In the genomic region with DNA sequence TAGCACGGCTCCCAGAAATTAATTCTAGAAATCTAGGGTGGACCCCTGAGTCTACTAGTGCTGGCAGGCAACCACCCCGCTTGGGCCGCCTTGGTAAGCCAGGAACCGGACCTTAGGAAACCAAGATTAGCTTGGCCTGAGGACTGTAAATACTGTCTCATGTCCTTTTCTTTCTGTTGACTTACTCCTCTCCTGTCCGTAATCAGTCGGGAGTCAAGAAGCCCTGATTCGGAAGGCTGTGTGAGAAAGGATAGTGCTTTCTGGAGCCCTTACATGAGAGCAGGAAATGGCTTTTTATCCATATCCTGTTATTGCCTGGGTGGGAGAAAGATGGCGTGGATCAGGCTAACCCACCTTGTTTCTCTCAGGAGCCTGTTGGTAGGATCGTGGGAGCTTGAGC, we compare ENCODE assay signal across 9 mouse cellular contexts. TPM values are rescaled to one million over a fixed set of nuclear protein-coding genes. Genes with fewer than 3 reads are reported as not detected.
DNase-seq lines count a peak whose midpoint lies in the region; ATAC-seq lines count a peak whose summit lies in the region.
"Had no signal": no experiment of that assay in that cellular context is flagged by ENCODE, and none has a peak within 500 bp of the region (broad histone marks: within the 10 kb centered on the region; RNA-seq: fewer than 3 reads in every experiment).

No protein-coding gene starts in this region.

- ATAC-seq in forebrain, embryonic 16.5 days, result no peak
- no peak for ATAC-seq in kidney, embryonic 16.5 days (ENCODE audit: low FRiP score, low TSS enrichment)
- no peak for ATAC-seq in midbrain, embryonic 13.5 days

- peak overlapping the region; percentile 64 for H3K4me2 ChIP-seq in forebrain, embryonic 16.5 days (ENCODE audit: low read length)
- H3K4me2 ChIP-seq in kidney, embryonic 16.5 days (replicated peaks; ENCODE audit: low read depth, low read length), result peak overlapping the region; percentile 93
- H3K4me2 ChIP-seq in midbrain, embryonic 13.5 days (replicated peaks), result peak overlapping the region; percentile 85

- no peaks in the 10 kb centered on the region for H3K9me3 ChIP-seq in forebrain, embryonic 16.5 days (ENCODE audit: control insufficient read depth, low read length)
- no peaks in the 10 kb centered on the region for H3K9me3 ChIP-seq in kidney, embryonic 16.5 days (ENCODE audit: low read length)
- 0 out of 2 replicates have a peak, but pooled peaks cover 4% of the 10 kb centered on the region for H3K9me3 ChIP-seq in midbrain, embryonic 13.5 days

- H3K4me3 ChIP-seq in forebrain, embryonic 16.5 days (replicated peaks; ENCODE audit: low read length), result peak overlapping the region; percentile 81
- peak overlapping the region; percentile 91 for H3K4me3 ChIP-seq in kidney, embryonic 16.5 days (ENCODE audit: low read length)
- H3K4me3 ChIP-seq in midbrain, embryonic 13.5 days (replicated peaks), result peak overlapping the region; percentile 58

- peaks cover 19% of the 10 kb centered on the region for H3K4me1 ChIP-seq in forebrain, embryonic 16.5 days (replicated peaks; ENCODE audit: control insufficient read depth, insufficient read depth, low read length)
- peaks cover 19% of the 10 kb centered on the region for H3K4me1 ChIP-seq in kidney, embryonic 16.5 days (ENCODE audit: insufficient read depth, low read length)
- peaks cover 22% of the 10 kb centered on the region for H3K4me1 ChIP-seq in midbrain, embryonic 13.5 days (replicated peaks)

- H3K27me3 ChIP-seq in forebrain, embryonic 16.5 days (replicated peaks; ENCODE audit: control insufficient read depth, insufficient read depth, low read length), result no peaks in the 10 kb centered on the region
- no peaks in the 10 kb centered on the region for H3K27me3 ChIP-seq in kidney, embryonic 16.5 days (ENCODE audit: insufficient read depth, low read length)
- H3K27me3 ChIP-seq in midbrain, embryonic 13.5 days, result no peaks in the 10 kb centered on the region
- H3K27me3 ChIP-seq: Patski had no signal

- 14% methylated on average over 9 of the region's 9 CpGs for WGBS in forebrain, embryonic 16.5 days
- 3% methylated on average over 9 of the region's 9 CpGs for WGBS in kidney, embryonic 16.5 days
- WGBS in midbrain, embryonic 13.5 days, result 33% methylated on average over 9 of the region's 9 CpGs

- H3K36me3 ChIP-seq in forebrain, embryonic 16.5 days (ENCODE audit: control insufficient read depth, insufficient read depth), result no peaks in the 10 kb centered on the region
- peaks cover 6% of the 10 kb centered on the region; the same call in 1 of the 2 replicates for H3K36me3 ChIP-seq in kidney, embryonic 16.5 days (ENCODE audit: insufficient read depth, low read length)
- peaks cover 11% of the 10 kb centered on the region for H3K36me3 ChIP-seq in midbrain, embryonic 13.5 days

- no peak overlapping the region; the same call in 1 of the 2 replicates for H3K27ac ChIP-seq in forebrain, embryonic 16.5 days (ENCODE audit: low read length)
- H3K27ac ChIP-seq in kidney, embryonic 16.5 days (ENCODE audit: low read length), result peak overlapping the region; percentile 99
- peak overlapping the region; percentile 17; the same call in 1 of the 2 replicates for H3K27ac ChIP-seq in midbrain, embryonic 13.5 days

- peak overlapping the region; percentile 93 for H3K9ac ChIP-seq in forebrain, embryonic 16.5 days (replicated peaks; ENCODE audit: low read depth, low read length)
- peak overlapping the region; percentile 98 for H3K9ac ChIP-seq in kidney, embryonic 16.5 days (replicated peaks; ENCODE audit: low read length)
- peak overlapping the region; percentile 76 for H3K9ac ChIP-seq in midbrain, embryonic 13.5 days (replicated peaks)

- DNase-seq in cerebellum, postnatal 25 days, result peak; percentile 35 to 38
- no peak for DNase-seq in cerebellum, adult 11-12 months
- peak; percentile 24 for DNase-seq in T-cell, adult 2 months (ENCODE audit: low spot score)
- no peak for DNase-seq in frontal cortex, adult 2 months (ENCODE audit: extremely low spot score in 1 of 2, low spot score in 1 of 2)
- no peak for DNase-seq in gastrocnemius, postnatal 10 days

RNA-seq across cellular contexts. Expression of a gene that starts 1.5 kb away (rescaled TPM):
- 123 and 135 TPM in 2 replicates for polyA plus RNA-seq in forebrain, embryonic 16.5 days (2015; fragmentation: Nextera tagmentation; extraction: Ambion mirVana)
- polyA plus RNA-seq in kidney, embryonic 16.5 days (2015; fragmentation: Nextera tagmentation; extraction: Ambion mirVana), result 89.5 and 92.1 TPM in 2 replicates
- polyA plus RNA-seq in midbrain, embryonic 13.5 days (2015; fragmentation: Nextera tagmentation; extraction: Ambion mirVana), result 97.3 and 97.9 TPM in 2 replicates
- 49.1 and 50.1 TPM in 2 replicates for polyA plus RNA-seq in frontal cortex, adult 2 months (2012; rRNA removed)
- 10 to 100 TPM; 35.9 to 42.8 TPM for total RNA-seq in gastrocnemius, postnatal 10 days (2021)

RNA-seq across cellular contexts. Expression of a gene that starts 9.6 kb away (rescaled TPM):
- not detected in 2 replicates for polyA plus RNA-seq in forebrain, embryonic 16.5 days (2015; fragmentation: Nextera tagmentation; extraction: Ambion mirVana)
- 0.21 and 0.28 TPM in 2 replicates for polyA plus RNA-seq in kidney, embryonic 16.5 days (2015; fragmentation: Nextera tagmentation; extraction: Ambion mirVana)
- polyA plus RNA-seq in midbrain, embryonic 13.5 days (2015; fragmentation: Nextera tagmentation; extraction: Ambion mirVana), result not detected in 2 replicates
- polyA plus RNA-seq in frontal cortex, adult 2 months (2012; rRNA removed), result 0.23 TPM in 1 of 2 replicates, not detected in the other
- not detected for total RNA-seq in gastrocnemius, postnatal 10 days (2021)
- polyA plus RNA-seq: Patski had no signal

RNA-seq across cellular contexts. Expression of a gene that starts 38.1 kb away (rescaled TPM):
- polyA plus RNA-seq in forebrain, embryonic 16.5 days (2015; fragmentation: Nextera tagmentation; extraction: Ambion mirVana), result 0.53 and 1.8 TPM in 2 replicates
- polyA plus RNA-seq in kidney, embryonic 16.5 days (2015; fragmentation: Nextera tagmentation; extraction: Ambion mirVana), result 0.17 and 0.63 TPM in 2 replicates
- 0.44 and 1.1 TPM in 2 replicates for polyA plus RNA-seq in midbrain, embryonic 13.5 days (2015; fragmentation: Nextera tagmentation; extraction: Ambion mirVana)
- 6.6 and 8.3 TPM in 2 replicates for polyA plus RNA-seq in frontal cortex, adult 2 months (2012; rRNA removed)
- total RNA-seq in gastrocnemius, postnatal 10 days (2021), result under 1 TPM in 1 of 2 experiments, not detected in 1; 0.09 TPM

RNA-seq across cellular contexts. Expression of a gene that starts 54.5 kb away (rescaled TPM):
- 129 and 136 TPM in 2 replicates for polyA plus RNA-seq in forebrain, embryonic 16.5 days (2015; fragmentation: Nextera tagmentation; extraction: Ambion mirVana)
- 106 and 121 TPM in 2 replicates for polyA plus RNA-seq in kidney, embryonic 16.5 days (2015; fragmentation: Nextera tagmentation; extraction: Ambion mirVana)
- polyA plus RNA-seq in midbrain, embryonic 13.5 days (2015; fragmentation: Nextera tagmentation; extraction: Ambion mirVana), result 126 and 134 TPM in 2 replicates
- polyA plus RNA-seq in frontal cortex, adult 2 months (2012; rRNA removed), result 80.7 and 86.2 TPM in 2 replicates
- 10 to 100 TPM; 34.4 to 45.0 TPM for total RNA-seq in gastrocnemius, postnatal 10 days (2021)

Comparison
In these comparisons a context has a peak if more than half of its experiments do, and no peak if none do; other contexts are left out.
1. DNase-seq: peak in cerebellum, postnatal 25 days (2 of 2) and T-cell, adult 2 months (single experiment); none in cerebellum, adult 11-12 months (single experiment), frontal cortex, adult 2 months (0 of 2) and gastrocnemius, postnatal 10 days (single experiment).
2. Peak in every context shown above with its lines, with median percentiles within 50 percentile points of each other: H3K4me2 ChIP-seq, H3K4me3 ChIP-seq and H3K9ac ChIP-seq.